ENCODE assay signal across 18 mouse cellular contexts in the genomic region with DNA sequence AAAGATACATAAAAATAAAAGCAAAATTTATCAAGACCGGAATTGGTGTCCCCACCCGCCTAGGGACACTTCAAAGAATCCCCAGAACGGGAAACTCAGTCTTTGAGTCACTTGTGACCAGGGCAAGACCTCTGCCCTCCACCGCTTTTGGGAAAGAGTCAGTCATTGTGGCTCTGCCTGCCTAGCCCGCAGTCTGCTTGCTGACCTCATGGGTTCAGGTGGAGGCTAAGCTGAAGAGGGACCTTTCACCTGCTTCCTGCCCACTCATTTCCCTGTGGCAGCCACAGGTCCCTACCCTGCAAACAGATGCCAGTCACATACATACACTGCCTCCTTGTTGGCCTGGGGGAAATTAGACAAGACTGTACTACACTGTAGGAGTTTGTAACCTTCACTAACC. TPM values are rescaled to one million over a fixed set of nuclear protein-coding genes. Genes with fewer than 3 reads are reported as not detected.
DNase-seq lines count a peak whose midpoint lies in the region; ATAC-seq lines count a peak whose summit lies in the region.
"Had no signal": no experiment of that assay in that cellular context is flagged by ENCODE, and none has a peak within 500 bp of the region (broad histone marks: within the 10 kb centered on the region; RNA-seq: fewer than 3 reads in every experiment).

No protein-coding gene starts in this region.

- H3K27me3 ChIP-seq in liver, embryonic 16.5 days (ENCODE audit: control insufficient read depth, insufficient read depth, low read depth, low read length) = no peaks in the 10 kb centered on the region
- H3K27me3 ChIP-seq in hindbrain, embryonic 14.5 days (ENCODE audit: control insufficient read depth, insufficient read depth, low read length) = no peaks in the 10 kb centered on the region
- H3K27me3 ChIP-seq: forebrain, embryonic 15.5 days; heart, embryonic 12.5 days; neural tube, embryonic 12.5 days had no signal

- H3K4me2 ChIP-seq in liver, embryonic 16.5 days (ENCODE audit: low read depth, low read length) = no peak overlapping the region
- no peak overlapping the region for H3K4me2 ChIP-seq in hindbrain, embryonic 14.5 days (replicated peaks)
- H3K4me2 ChIP-seq: forebrain, embryonic 15.5 days; heart, embryonic 12.5 days; limb, embryonic 13.5 days; neural tube, embryonic 12.5 days had no signal

- no peak overlapping the region for H3K9ac ChIP-seq in liver, embryonic 16.5 days (ENCODE audit: low read depth, low read length)
- no peak overlapping the region for H3K9ac ChIP-seq in hindbrain, embryonic 14.5 days
- H3K9ac ChIP-seq: forebrain, embryonic 15.5 days; heart, embryonic 12.5 days; limb, embryonic 13.5 days; neural tube, embryonic 12.5 days had no signal

- H3K36me3 ChIP-seq in liver, embryonic 16.5 days (ENCODE audit: control insufficient read depth, insufficient read depth) = no peaks in the 10 kb centered on the region
- no peaks in the 10 kb centered on the region for H3K36me3 ChIP-seq in hindbrain, embryonic 14.5 days (replicated peaks; ENCODE audit: control insufficient read depth, insufficient read depth)
- H3K36me3 ChIP-seq: embryonic facial prominence, embryonic 10.5 days; forebrain, embryonic 15.5 days; heart, embryonic 12.5 days; limb, embryonic 13.5 days; neural tube, embryonic 12.5 days had no signal

- WGBS in liver, embryonic 16.5 days (ENCODE audit: insufficient replicate concordance) = 51% methylated on average over 5 of the region's 5 CpGs
- 47% methylated on average over 5 of the region's 5 CpGs for WGBS in hindbrain, embryonic 14.5 days

- no peak overlapping the region; the same call in 1 of the 2 replicates for H3K27ac ChIP-seq in liver, embryonic 16.5 days (ENCODE audit: low read length)
- H3K27ac ChIP-seq in hindbrain, embryonic 14.5 days = no peak overlapping the region
- H3K27ac ChIP-seq: embryonic facial prominence, embryonic 10.5 days; forebrain, embryonic 15.5 days; limb, embryonic 13.5 days; neural tube, embryonic 12.5 days had no signal

- no peak overlapping the region for H3K4me3 ChIP-seq in liver, embryonic 16.5 days (ENCODE audit: low read depth, low read length)
- H3K4me3 ChIP-seq in hindbrain, embryonic 14.5 days (replicated peaks; ENCODE audit: low read length) = no peak overlapping the region
- H3K4me3 ChIP-seq: embryonic facial prominence, embryonic 10.5 days; forebrain, embryonic 15.5 days; heart, embryonic 12.5 days; limb, embryonic 13.5 days; neural tube, embryonic 12.5 days had no signal

- peaks cover 7% of the 10 kb centered on the region for H3K4me1 ChIP-seq in liver, embryonic 16.5 days (ENCODE audit: control insufficient read depth, low read depth, low read length)
- H3K4me1 ChIP-seq in hindbrain, embryonic 14.5 days (replicated peaks; ENCODE audit: control insufficient read depth, insufficient read depth, low read length) = no peaks in the 10 kb centered on the region
- H3K4me1 ChIP-seq: forebrain, embryonic 15.5 days; limb, embryonic 13.5 days; neural tube, embryonic 12.5 days had no signal

- peak; percentile 51 for DNase-seq in 3T3-L1 (ENCODE audit: low read depth, low spot score)
- DNase-seq in 416B (ENCODE audit: low read depth) = peak; percentile 77
- DNase-seq in cerebellum, adult 9-10 months = no peak
- DNase-seq in lung, adult 18-20 months = no peak
- no peak for DNase-seq in lung, postnatal 25 days (ENCODE audit: low spot score)
- no peak for DNase-seq in hindbrain, embryonic 14.5 days (ENCODE audit: low spot score)
- DNase-seq: cerebellum, postnatal 14 days; kidney, postnatal 10 days; right cerebral cortex, postnatal 25 days; thymus, postnatal 14 days had no signal

- 0 out of 2 replicates have a peak, but pooled peaks have one; percentile 9 for ATAC-seq in granulocyte monocyte progenitor cell, adult 5-6 weeks (replicated peaks; ENCODE audit: poor library complexity, severe bottlenecking)
- ATAC-seq in liver, embryonic 16.5 days (ENCODE audit: low read depth) = peak; percentile 55; the same call in 1 of the 2 replicates
- ATAC-seq in hindbrain, embryonic 14.5 days (ENCODE audit: low FRiP score) = no peak
- ATAC-seq: forebrain, embryonic 15.5 days had no signal

- no peaks in the 10 kb centered on the region for H3K9me3 ChIP-seq in liver, embryonic 16.5 days (replicated peaks; ENCODE audit: control insufficient read depth, low read length)
- no peaks in the 10 kb centered on the region for H3K9me3 ChIP-seq in hindbrain, embryonic 14.5 days (ENCODE audit: control insufficient read depth, low read length)
- H3K9me3 ChIP-seq: embryonic facial prominence, embryonic 10.5 days; forebrain, embryonic 15.5 days; heart, embryonic 12.5 days; limb, embryonic 13.5 days; neural tube, embryonic 12.5 days had no signal

RNA-seq across cellular contexts. Expression of a gene that starts 25.7 kb away (rescaled TPM):
- 14.0 and 15.5 TPM in 2 replicates for total RNA-seq in granulocyte monocyte progenitor cell, adult 5-6 weeks (2014; fragmentation: Nextera tagmentation)
- 9.7 and 17.7 TPM in 2 replicates for total RNA-seq in granulocyte monocyte progenitor cell, adult 5-6 weeks (2017)
- 26.1 and 32.4 TPM in 2 replicates for polyA plus RNA-seq in liver, embryonic 16.5 days (2015; fragmentation: Nextera tagmentation; extraction: Ambion mirVana)
- polyA plus RNA-seq in hindbrain, embryonic 14.5 days (2014; fragmentation: Nextera tagmentation; extraction: Ambion mirVana) = 29.1 and 34.2 TPM in 2 replicates

RNA-seq across cellular contexts. Expression of a gene that starts 30.4 kb away (rescaled TPM):
- 109 and 124 TPM in 2 replicates for total RNA-seq in granulocyte monocyte progenitor cell, adult 5-6 weeks (2014; fragmentation: Nextera tagmentation)
- total RNA-seq in granulocyte monocyte progenitor cell, adult 5-6 weeks (2017) = 110 and 120 TPM in 2 replicates
- 8.4 and 10.0 TPM in 2 replicates for polyA plus RNA-seq in liver, embryonic 16.5 days (2015; fragmentation: Nextera tagmentation; extraction: Ambion mirVana)
- polyA plus RNA-seq in hindbrain, embryonic 14.5 days (2014; fragmentation: Nextera tagmentation; extraction: Ambion mirVana) = 60.8 and 65.0 TPM in 2 replicates

RNA-seq across cellular contexts. Expression of a gene that starts 32.8 kb away (rescaled TPM):
- total RNA-seq in granulocyte monocyte progenitor cell, adult 5-6 weeks (2014; fragmentation: Nextera tagmentation) = not detected in 2 replicates
- 0.88 TPM in 1 of 2 replicates, not detected in the other for total RNA-seq in granulocyte monocyte progenitor cell, adult 5-6 weeks (2017)
- 0.09 and 0.13 TPM in 2 replicates for polyA plus RNA-seq in liver, embryonic 16.5 days (2015; fragmentation: Nextera tagmentation; extraction: Ambion mirVana)
- 0.23 and 0.54 TPM in 2 replicates for polyA plus RNA-seq in hindbrain, embryonic 14.5 days (2014; fragmentation: Nextera tagmentation; extraction: Ambion mirVana)
- total RNA-seq: heart, postnatal 25 days had no signal

Comparison
In these comparisons a context has a peak if more than half of its experiments do, and no peak if none do; other contexts are left out.
1. DNase-seq: peak in 3T3-L1 (single experiment) and 416B (single experiment); none in cerebellum, adult 9-10 months (single experiment), lung, adult 18-20 months (0 of 2), lung, postnatal 25 days (single experiment) and hindbrain, embryonic 14.5 days (single experiment).